Mouse (Mus musculus): Measurements from ENCODE around the gene Acy3. TPM values are rescaled to one million over a fixed set of nuclear protein-coding genes. Genes with fewer than 3 reads are reported as not detected.
"Not testable (repeated sequence)": the region's sequence is repeated elsewhere in the genome, so short reads cannot be mapped to it uniquely, and the experiment has no call there.

The Acy3 gene
- total and polyA plus RNA-seq, 2 experiments from 2014 or later: 21.5 to 74.8 TPM

GRCm38 (mm10) chr19:3955804-3956203, 30.6 kb upstream of the Acy3 start:
- Histone ChIP-seq H3K4me1 (ENCODE audit: control insufficient read depth, insufficient read depth) (no peaks in the 10 kb centered on the region; the same call in 1 of the 2 replicates), H3K9me3 (replicated peaks; ENCODE audit: control insufficient read depth, low read length) (no peaks in the 10 kb centered on the region), H3K4me3 (ENCODE audit: low read depth, low read length) (no peak overlapping the region), H3K9ac (replicated peaks; ENCODE audit: low read depth, low read length) (no peak overlapping the region), H3K4me2 (ENCODE audit: low read depth, low read length) (no peak overlapping the region), H3K36me3 (replicated peaks; ENCODE audit: control insufficient read depth, insufficient read depth, low read length) (no peaks in the 10 kb centered on the region), H3K27me3 (ENCODE audit: control insufficient read depth, insufficient read depth, low read length) (no peaks in the 10 kb centered on the region), H3K27ac (ENCODE audit: low read depth) (no peak overlapping the region)
- ATAC-seq (ENCODE audit: insufficient read depth, low read depth): peak; percentile 44; the same call in 1 of the 2 replicates
- 23% methylated on average over 4 of the region's 4 CpGs for WGBS
- TF ChIP-seq EP300 (IDR thresholded peaks at IDR 0.05; ENCODE audit: low read depth) (no peak), CTCF (IDR thresholded peaks at IDR 0.05; ENCODE audit: low read depth) (no peak)
- no peak for DNase-seq (ENCODE audit: low spot score)

- H3K36me3 ChIP-seq (replicated peaks; ENCODE audit: control insufficient read depth, insufficient read depth, low read length); H3K27ac ChIP-seq (ENCODE audit: low read depth); ATAC-seq (ENCODE audit: insufficient read depth, low read depth); H3K9me3 ChIP-seq (replicated peaks; ENCODE audit: control insufficient read depth, low read length); H3K4me3 ChIP-seq (ENCODE audit: low read depth, low read length); H3K27me3 ChIP-seq (ENCODE audit: control insufficient read depth, insufficient read depth, low read length); H3K4me1 ChIP-seq (ENCODE audit: control insufficient read depth, insufficient read depth); H3K4me2 ChIP-seq (ENCODE audit: low read depth, low read length); DNase-seq (ENCODE audit: low spot score); H3K9ac ChIP-seq (replicated peaks; ENCODE audit: low read depth, low read length): not testable (repeated sequence)
- WGBS: 74% methylated on average over 5 of the region's 5 CpGs
These were observed 28.9 kb upstream of the Acy3 start for GRCm38 (mm10) chr19:3957296-3958036.

- no peak within 1 kb of the TSS for H3K27ac ChIP-seq (ENCODE audit: low read depth)
- WGBS: 34% methylated on average over 4 of the region's 4 CpGs
- no peak for DNase-seq (ENCODE audit: low spot score)
These were observed 27.9 kb upstream of the Acy3 start, which contains the start of gene Aldh3b3 for GRCm38 (mm10) chr19:3958470-3958869. Gene Aldh3b3 (plus strand): TSS chr19:3958645.

GRCm38 (mm10) chr19:3959030-3959429, 27.3 kb upstream of the Acy3 start:
- H3K27ac ChIP-seq (ENCODE audit: low read depth): no peak overlapping the region
- H3K4me2 ChIP-seq (ENCODE audit: low read depth, low read length): no peak overlapping the region
- no peaks in the 10 kb centered on the region; the same call in 1 of the 2 replicates for H3K4me1 ChIP-seq (ENCODE audit: control insufficient read depth, insufficient read depth)
- no peak overlapping the region for H3K4me3 ChIP-seq (ENCODE audit: low read depth, low read length)
- TF ChIP-seq CTCF (IDR thresholded peaks at IDR 0.05; ENCODE audit: low read depth) (no peak), EP300 (IDR thresholded peaks at IDR 0.05; ENCODE audit: low read depth) (no peak)
- no peak overlapping the region for H3K9ac ChIP-seq (replicated peaks; ENCODE audit: low read depth, low read length)
- no peak for ATAC-seq (ENCODE audit: insufficient read depth, low read depth)
- no peaks in the 10 kb centered on the region for H3K27me3 ChIP-seq (ENCODE audit: control insufficient read depth, insufficient read depth, low read length)
- no peak for DNase-seq (ENCODE audit: low spot score)
- no peaks in the 10 kb centered on the region for H3K36me3 ChIP-seq (replicated peaks; ENCODE audit: control insufficient read depth, insufficient read depth, low read length)
- H3K9me3 ChIP-seq (replicated peaks; ENCODE audit: control insufficient read depth, low read length): no peaks in the 10 kb centered on the region

More at GRCm38 (mm10) chr19:3958470-3958869, 27.9 kb upstream of the Acy3 start, which contains the start of gene Aldh3b3:
- TF ChIP-seq CTCF (IDR thresholded peaks at IDR 0.05; ENCODE audit: low read depth) (no peak), EP300 (IDR thresholded peaks at IDR 0.05; ENCODE audit: low read depth) (no peak)
- Histone ChIP-seq H3K9ac (replicated peaks; ENCODE audit: low read depth, low read length) (no peak within 1 kb of the TSS), H3K4me1 (ENCODE audit: control insufficient read depth, insufficient read depth) (no peaks in the 10 kb centered on the region; the same call in 1 of the 2 replicates), H3K9me3 (replicated peaks; ENCODE audit: control insufficient read depth, low read length) (no peaks in the 10 kb centered on the region), H3K4me3 (ENCODE audit: low read depth, low read length) (no peak within 1 kb of the TSS), H3K27me3 (ENCODE audit: control insufficient read depth, insufficient read depth, low read length) (no peaks in the 10 kb centered on the region), H3K4me2 (ENCODE audit: low read depth, low read length) (no peak within 1 kb of the TSS), H3K36me3 (replicated peaks; ENCODE audit: control insufficient read depth, insufficient read depth, low read length) (no peaks in the 10 kb centered on the region)
- no peak for ATAC-seq (ENCODE audit: insufficient read depth, low read depth)

GRCm38 (mm10) chr19:3960211-3960610, 26.2 kb upstream of the Acy3 start:
- TF ChIP-seq CTCF (IDR thresholded peaks at IDR 0.05; ENCODE audit: low read depth): no peak
- TF ChIP-seq EP300 (IDR thresholded peaks at IDR 0.05; ENCODE audit: low read depth): no peak

GRCm38 (mm10) chr19:3961805-3962204, 24.6 kb upstream of the Acy3 start:
- H3K27ac ChIP-seq (ENCODE audit: low read depth); ATAC-seq (ENCODE audit: insufficient read depth, low read depth); H3K4me1 ChIP-seq (ENCODE audit: control insufficient read depth, insufficient read depth); H3K36me3 ChIP-seq (replicated peaks; ENCODE audit: control insufficient read depth, insufficient read depth, low read length); DNase-seq (ENCODE audit: low spot score); H3K4me3 ChIP-seq (ENCODE audit: low read depth, low read length); H3K9me3 ChIP-seq (replicated peaks; ENCODE audit: control insufficient read depth, low read length); H3K27me3 ChIP-seq (ENCODE audit: control insufficient read depth, insufficient read depth, low read length); H3K9ac ChIP-seq (replicated peaks; ENCODE audit: low read depth, low read length); H3K4me2 ChIP-seq (ENCODE audit: low read depth, low read length): not testable (repeated sequence)
- WGBS: 59% methylated on average over 6 of the region's 6 CpGs

More at GRCm38 (mm10) chr19:3960211-3960610, 26.2 kb upstream of the Acy3 start:
- no peak overlapping the region for H3K9ac ChIP-seq (replicated peaks; ENCODE audit: low read depth, low read length)
- H3K36me3 ChIP-seq (replicated peaks; ENCODE audit: control insufficient read depth, insufficient read depth, low read length): no peaks in the 10 kb centered on the region
- no peak overlapping the region for H3K27ac ChIP-seq (ENCODE audit: low read depth)
- no peaks in the 10 kb centered on the region for H3K9me3 ChIP-seq (replicated peaks; ENCODE audit: control insufficient read depth, low read length)
- ATAC-seq (ENCODE audit: insufficient read depth, low read depth) (no peak), DNase-seq (ENCODE audit: low spot score) (no peak)
- no peaks in the 10 kb centered on the region; the same call in 1 of the 2 replicates for H3K4me1 ChIP-seq (ENCODE audit: control insufficient read depth, insufficient read depth)
- H3K4me3 ChIP-seq (ENCODE audit: low read depth, low read length): no peak overlapping the region
- no peaks in the 10 kb centered on the region for H3K27me3 ChIP-seq (ENCODE audit: control insufficient read depth, insufficient read depth, low read length)
- H3K4me2 ChIP-seq (ENCODE audit: low read depth, low read length): no peak overlapping the region
- WGBS: 76% methylated on average over 5 of the region's 5 CpGs
